Mouse (Mus musculus): ENCODE measurements around the gene Ubald2.

DNA sequence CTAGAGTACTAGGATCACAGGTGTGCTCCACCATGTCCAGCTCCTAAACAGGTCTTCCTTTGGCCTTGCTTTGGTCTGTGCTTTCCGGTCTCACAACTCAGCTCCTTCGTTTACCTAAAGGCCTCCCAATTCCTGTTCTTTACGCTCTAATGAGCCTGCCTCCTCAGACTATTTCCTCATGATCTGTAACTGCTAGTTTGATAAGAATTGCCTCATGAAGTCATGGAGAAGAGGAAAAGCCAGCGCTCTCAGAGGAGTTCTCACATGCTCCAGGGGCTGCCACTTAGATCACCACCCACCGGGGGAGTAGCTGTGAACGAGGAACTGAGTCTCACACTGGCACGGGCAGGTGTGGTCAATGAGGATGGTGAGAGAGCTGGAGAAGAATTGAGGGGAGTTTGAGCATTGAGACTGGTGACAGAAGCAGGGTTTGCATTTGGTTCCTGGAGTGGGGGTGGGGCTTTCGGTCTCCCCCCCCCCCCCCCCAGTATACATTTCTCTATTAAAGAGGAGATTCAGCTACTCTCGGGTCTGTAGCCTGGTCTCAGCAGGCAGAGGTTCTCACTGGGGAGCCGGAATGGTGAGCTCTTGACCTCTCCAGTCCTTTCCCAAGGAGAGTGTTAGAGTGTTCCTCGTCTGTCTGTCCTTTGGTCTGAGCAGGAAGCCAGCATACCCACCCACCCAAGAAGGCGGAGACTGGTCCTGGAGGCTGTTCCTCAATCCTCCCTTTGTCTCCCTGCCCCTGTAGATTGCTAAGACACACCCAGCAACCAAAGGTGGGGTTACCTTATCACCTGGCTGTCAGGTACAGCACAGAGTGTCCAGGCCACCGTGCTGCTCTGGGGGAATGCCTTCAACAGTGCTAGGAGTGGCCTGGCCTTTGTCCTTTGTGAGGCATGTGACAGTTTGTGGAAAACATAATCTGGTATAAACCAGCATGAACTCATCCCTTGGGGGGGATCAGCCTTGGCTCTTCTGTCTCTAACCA is 4.7 kb upstream of the Ubald2 start:
- peak; percentile 7; the same call in 1 of the 2 replicates for TF ChIP-seq EP300 (IDR thresholded peaks at IDR 0.05; ENCODE audit: low read depth)
- no peak for TF ChIP-seq CTCF (IDR thresholded peaks at IDR 0.05; ENCODE audit: low read depth)
